Mouse (Mus musculus) heart, embryonic 14.5 days (tissue): ENCODE measurements around the gene Gm45208. TPM values are rescaled to one million over a fixed set of nuclear protein-coding genes. Genes with fewer than 3 reads are reported as not detected.
"Not testable (repeated sequence)": the region's sequence is repeated elsewhere in the genome, so short reads cannot be mapped to it uniquely, and the experiment has no call there.

Experiments
- ATAC-seq: fragments of 200-750 bp; cut with Nextera tagmentation; 2 replicates; pipeline ENCODE4 v1.8.0; 2017; ENCODE audit warnings: low read depth, moderate TSS enrichment; ENCODE audit not compliant: insufficient number of reproducible peaks, insufficient read depth, low FRiP score
- H3K27ac ChIP-seq, 2 experiments: fragments of 200-500 bp in 1 of 2; fragments of 300-500 bp in 1 of 2; sonication (generic) in 1 of 2; replicated peaks in 1 of 2; 2 replicates each; pipeline ENCODE4 v1.5.1; 2012 to 2014; ENCODE audit warnings: low read depth in 2 of 2, low read length in 2 of 2, control low read depth in 1 of 2, mild to moderate bottlenecking in 1 of 2, mixed read lengths in 1 of 2; ENCODE audit not compliant: control insufficient read depth in 1 of 2, insufficient read depth in 1 of 2
- H3K27me3 ChIP-seq: fragments of 300-500 bp; sonication (generic); 2 replicates; pipeline ENCODE4 v1.6.1; 2014; ENCODE audit warnings: mild to moderate bottlenecking, low read length, control low read depth; ENCODE audit not compliant: control insufficient read depth, insufficient read depth
- H3K36me3 ChIP-seq: fragments of 300-500 bp; sonication (generic); 2 replicates; pipeline ENCODE4 v1.6.1; 2014; ENCODE audit warnings: mild to moderate bottlenecking, control low read depth, low read length, mixed read lengths; ENCODE audit not compliant: control insufficient read depth, insufficient read depth
- H3K4me1 ChIP-seq, 2 experiments: fragments of 200-500 bp in 1 of 2; fragments of 300-500 bp in 1 of 2; sonication (generic) in 1 of 2; 2 replicates each; pipeline ENCODE4 v1.6.1; 2012 to 2014; ENCODE audit warnings: low read length in 2 of 2, control low read depth in 1 of 2, mixed read lengths in 1 of 2; ENCODE audit not compliant: control insufficient read depth in 2 of 2, insufficient read depth in 2 of 2
- H3K4me2 ChIP-seq: fragments of 300-500 bp; sonication (generic); 2 replicates; pipeline ENCODE4 v1.6.1; 2014; ENCODE audit warnings: mild to moderate bottlenecking, low read length
- H3K4me3 ChIP-seq, 2 experiments: fragments of 200-500 bp in 1 of 2; fragments of 300-500 bp in 1 of 2; sonication (generic) in 1 of 2; 2 replicates each; pipeline ENCODE4 v1.5.1; 2012 to 2014; ENCODE audit warnings: low read length in 2 of 2, mild to moderate bottlenecking in 2 of 2, control low read depth in 1 of 2, low read depth in 1 of 2, moderate library complexity in 1 of 2; ENCODE audit not compliant: control insufficient read depth in 1 of 2, insufficient read depth in 1 of 2
- H3K9ac ChIP-seq: fragments of 300-500 bp; sonication (generic); 2 replicates; pipeline ENCODE4 v1.6.1; 2014; ENCODE audit warnings: mild to moderate bottlenecking, low read length
- H3K9me3 ChIP-seq: fragments of 300-500 bp; sonication (generic); 2 replicates; pipeline ENCODE4 v1.6.1; 2016; ENCODE audit warnings: low read length, control low read depth; ENCODE audit not compliant: control insufficient read depth
- WGBS: fragments of 180-500 bp; shearing (Covaris S2); extraction: QIAGEN DNeasy Blood & Tissue Kit; methylation state at CpG from one replicate; pipeline ENCODE4 v1.1.7; 2014; 5-methylcytosine and 5-hydroxymethylcytosine counted together
- polyA plus RNA-seq: library from polyadenylated mRNA; unstranded; fragments of >200 nt; fragmentation: Nextera tagmentation; extraction: Ambion mirVana; gene quantifications from 2 replicates; pipeline ENCODE4 v1.2.1, GENCODE M21; 2014

The Gm45208 gene
- polyA plus RNA-seq, 1 experiment from 2014 or later, result not detected

GRCm38 (mm10) chrX:7680057-7680412, 42.0 kb upstream of the Gm45208 start:
- peak overlapping the region; percentile 33 to 37 for H3K4me3 ChIP-seq
- no peaks in the 10 kb centered on the region for H3K36me3 ChIP-seq
- peak overlapping the region; percentile 64 for H3K4me2 ChIP-seq
- no peak for ATAC-seq
- 29% methylated on average over 12 of the region's 12 CpGs for WGBS
- H3K27ac ChIP-seq, result no peak overlapping the region
- peak overlapping the region; percentile 60 for H3K9ac ChIP-seq
- H3K27me3 ChIP-seq, result no peaks in the 10 kb centered on the region
- H3K9me3 ChIP-seq, result no peaks in the 10 kb centered on the region
- H3K4me1 ChIP-seq, result no peaks in the 10 kb centered on the region; a peak in 1 of 4 replicates

- H3K4me2 ChIP-seq, result peak within 1 kb of the TSS; percentile 64
- no peaks in the 10 kb centered on the region for H3K27me3 ChIP-seq
- no peaks in the 10 kb centered on the region; a peak in 1 of 4 replicates for H3K4me1 ChIP-seq
- H3K36me3 ChIP-seq, result no peaks in the 10 kb centered on the region
- no peaks in the 10 kb centered on the region for H3K9me3 ChIP-seq
- peak within 1 kb of the TSS; percentile 60 for H3K9ac ChIP-seq
- ATAC-seq, result no peak
- no peak within 1 kb of the TSS for H3K27ac ChIP-seq
- peak within 1 kb of the TSS; percentile 33 to 37; a peak in 3 of 4 replicates for H3K4me3 ChIP-seq
- 61% methylated on average over 14 of the region's 14 CpGs for WGBS
These were observed 41.2 kb upstream of the Gm45208 start, which contains the start of gene Magix for GRCm38 (mm10) chrX:7680864-7681263. Gene Magix (minus strand): TSS chrX:7681251.

DNA sequence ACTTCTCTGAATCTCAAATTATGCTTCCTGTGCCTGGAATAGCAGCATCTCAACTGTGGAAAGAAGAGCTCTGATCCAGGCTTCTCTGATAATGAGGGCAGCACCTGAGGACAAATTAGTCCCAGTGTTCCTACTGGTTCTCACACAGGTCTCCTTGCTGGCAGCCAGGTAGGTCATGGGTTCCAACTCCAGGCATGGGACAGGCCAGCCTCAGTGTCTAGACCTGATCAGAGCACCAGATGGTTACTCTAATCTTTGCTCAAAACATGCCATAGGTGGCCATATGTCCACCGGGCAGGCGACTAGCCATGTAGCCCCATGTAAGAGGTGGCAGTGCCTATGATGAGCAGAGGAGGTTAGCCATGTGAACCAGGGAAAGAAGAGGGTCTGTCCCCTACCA, 33.7 kb upstream of the Gm45208 start:
- Histone ChIP-seq H3K9me3 (no peaks in the 10 kb centered on the region), H3K27ac (no peak overlapping the region), H3K36me3 (no peaks in the 10 kb centered on the region), H3K4me1 (no peaks in the 10 kb centered on the region), H3K27me3 (no peaks in the 10 kb centered on the region), H3K4me3 (no peak overlapping the region), H3K9ac (no peak overlapping the region), H3K4me2 (no peak overlapping the region)
- 81% methylated on average over 2 of the region's 2 CpGs for WGBS
- no peak for ATAC-seq

- H3K36me3 ChIP-seq, result no peaks in the 10 kb centered on the region
- no peaks in the 10 kb centered on the region for H3K27me3 ChIP-seq
- H3K9ac ChIP-seq, result no peak overlapping the region
- H3K4me1 ChIP-seq, result no peaks in the 10 kb centered on the region
- no peaks in the 10 kb centered on the region for H3K9me3 ChIP-seq
- H3K27ac ChIP-seq, result no peak overlapping the region
- no peak overlapping the region for H3K4me2 ChIP-seq
- ATAC-seq, result no peak
- no peak overlapping the region for H3K4me3 ChIP-seq
- 56% methylated on average over 3 of the region's 3 CpGs for WGBS
These were observed 31.6 kb upstream of the Gm45208 start for GRCm38 (mm10) chrX:7690486-7690885.

DNA sequence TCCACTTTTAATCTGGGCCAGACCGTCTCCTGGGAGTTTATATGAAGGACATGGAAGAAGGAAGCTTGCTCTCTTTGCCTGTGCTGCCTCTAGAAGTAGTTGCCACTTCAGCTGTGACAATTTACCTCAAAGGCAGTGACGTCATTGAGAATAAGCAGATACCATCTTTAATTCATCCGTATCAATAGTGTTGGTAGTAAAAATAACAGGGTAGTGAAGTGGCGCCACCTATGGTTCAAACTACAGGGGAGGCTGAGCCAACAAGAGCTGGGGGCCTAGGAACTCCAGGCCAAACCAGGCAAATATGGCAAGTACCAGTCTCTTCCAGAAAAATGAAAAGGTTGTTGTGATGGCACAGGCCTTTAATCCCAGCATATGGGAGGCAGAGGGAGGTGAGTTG, 29.2 kb upstream of the Gm45208 start:
- Histone ChIP-seq H3K27ac (no peak overlapping the region), H3K4me2 (no peak overlapping the region), H3K4me1 (no peaks in the 10 kb centered on the region), H3K27me3 (no peaks in the 10 kb centered on the region), H3K9ac (no peak overlapping the region), H3K9me3 (no peaks in the 10 kb centered on the region), H3K36me3 (no peaks in the 10 kb centered on the region), H3K4me3 (no peak overlapping the region)
- ATAC-seq, result no peak
- 31% methylated on average over 4 of the region's 4 CpGs for WGBS

DNA sequence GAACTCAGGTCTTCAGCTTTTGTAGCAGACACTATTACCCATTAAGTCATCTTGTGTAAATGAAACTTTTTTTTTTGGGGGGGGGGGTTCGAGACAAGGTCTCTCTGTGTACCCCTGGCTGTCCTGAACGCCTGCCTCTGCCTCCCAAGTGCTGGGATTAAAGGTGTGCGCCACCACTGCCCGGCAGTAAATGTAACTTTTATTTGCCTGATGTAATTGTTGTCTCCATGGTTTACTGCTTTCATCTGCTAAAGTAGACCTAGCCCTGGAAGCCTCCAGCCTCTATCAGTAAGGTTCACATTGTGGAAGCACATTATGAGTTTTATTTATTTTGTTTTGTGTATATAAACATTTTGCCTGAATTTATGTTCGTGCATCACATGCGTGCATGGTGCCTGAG, 25.5 kb upstream of the Gm45208 start:
- Histone ChIP-seq H3K27me3 (no peaks in the 10 kb centered on the region), H3K27ac (no peak overlapping the region), H3K4me2 (peak overlapping the region; percentile 53), H3K9me3 (no peaks in the 10 kb centered on the region), H3K36me3 (peaks cover 17% of the 10 kb centered on the region), H3K4me3 (peak overlapping the region in 1 of 2 experiments; percentile 58; a peak in 2 of 4 replicates), H3K4me1 (no peaks in the 10 kb centered on the region), H3K9ac (no peak overlapping the region)
- 40% methylated on average over 6 of the region's 6 CpGs for WGBS
- ATAC-seq, result 0 out of 2 replicates have a peak, but pooled peaks have one; percentile 10

GRCm38 (mm10) chrX:7696954-7697381, 25.1 kb upstream of the Gm45208 start, which contains the start of gene Gpkow:
Gene Gpkow (plus strand): TSS chrX:7697131.
- 13% methylated on average over 33 of the region's 33 CpGs for WGBS
- peak within 1 kb of the TSS; percentile 67 for H3K4me2 ChIP-seq
- peaks cover 22% of the 10 kb centered on the region for H3K36me3 ChIP-seq
- no peaks in the 10 kb centered on the region for H3K4me1 ChIP-seq
- no peaks in the 10 kb centered on the region for H3K9me3 ChIP-seq
- H3K27me3 ChIP-seq, result no peaks in the 10 kb centered on the region
- peak within 1 kb of the TSS; percentile 58 to 63 for H3K4me3 ChIP-seq
- peak within 1 kb of the TSS; percentile 76 for H3K9ac ChIP-seq
- H3K27ac ChIP-seq, result no peak within 1 kb of the TSS; a peak in 1 of 4 replicates
- ATAC-seq, result peak; percentile 88

DNA sequence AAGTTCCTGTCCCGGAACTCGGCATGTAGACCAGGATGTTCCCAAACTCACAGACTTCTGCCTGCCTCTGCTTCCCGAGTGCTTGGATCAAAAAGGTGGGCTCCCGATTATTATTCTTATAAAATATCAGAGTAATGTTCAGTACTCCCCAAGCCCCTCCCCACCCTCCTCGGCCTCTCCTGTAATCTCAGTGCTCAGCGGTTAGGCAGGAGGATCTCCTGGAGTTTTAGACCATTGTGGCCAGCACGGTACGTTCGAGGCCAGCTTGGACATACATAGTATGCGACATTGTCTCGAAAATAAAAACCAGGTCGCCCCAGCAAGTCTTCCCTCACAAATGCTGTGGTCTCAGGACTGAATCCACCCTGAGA, 8.3 kb upstream of the Gm45208 start:
- Histone ChIP-seq H3K4me2 (peak overlapping the region; percentile 59), H3K9ac (peak overlapping the region; percentile 66), H3K4me3 (peak overlapping the region; percentile 35 to 39)
- not testable (repeated sequence) for H3K27me3 ChIP-seq, H3K9me3 ChIP-seq, H3K4me1 ChIP-seq, H3K27ac ChIP-seq, H3K36me3 ChIP-seq
- peak; percentile 7; the same call in 1 of the 2 replicates for ATAC-seq
- 37% methylated on average over 5 of the region's 12 CpGs for WGBS
